Mouse (Mus musculus) liver, postnatal 0 days (tissue): Measurements from ENCODE around the gene Usp24. TPM values are rescaled to one million over a fixed set of nuclear protein-coding genes. Genes with fewer than 3 reads are reported as not detected.

Source experiments
- ATAC-seq: fragments of 200-750 bp; cut with Nextera tagmentation; 2 replicates; pipeline ENCODE4 v1.8.0; 2017; ENCODE audit warnings: mild to moderate bottlenecking, moderate library complexity
- DNase-seq: peaks from one replicate; pipeline ENCODE4 v3.0.0-alpha.2; 2016
- H3K27ac ChIP-seq: fragments of 300-500 bp; sonication (generic); 2 replicates; pipeline ENCODE4 v1.5.1; 2014; ENCODE audit warnings: antibody characterized with exemption, moderate library complexity, mild to moderate bottlenecking, low read depth
- H3K27me3 ChIP-seq: fragments of 300-500 bp; sonication (generic); 2 replicates; pipeline ENCODE4 v1.6.1; 2014; ENCODE audit warnings: low read length, control low read depth, mixed read lengths; ENCODE audit not compliant: insufficient read depth
- H3K36me3 ChIP-seq: fragments of 300-500 bp; sonication (generic); replicated peaks from 2 replicates; pipeline ENCODE4 v1.6.1; 2014; ENCODE audit warnings: mild to moderate bottlenecking, control low read depth, low read length, moderate library complexity, mixed read lengths; ENCODE audit not compliant: insufficient read depth
- H3K4me1 ChIP-seq: fragments of 300-500 bp; sonication (generic); 2 replicates; pipeline ENCODE4 v1.6.1; 2014; ENCODE audit warnings: antibody characterized with exemption, mild to moderate bottlenecking, control low read depth; ENCODE audit not compliant: insufficient read depth
- H3K4me2 ChIP-seq: fragments of 300-500 bp; sonication (generic); 2 replicates; pipeline ENCODE4 v1.6.1; 2014; ENCODE audit warnings: low read depth, mild to moderate bottlenecking, low read length, moderate library complexity, mixed read lengths
- H3K4me3 ChIP-seq: fragments of 300-500 bp; sonication (generic); 2 replicates; pipeline ENCODE4 v1.5.1; 2014; ENCODE audit warnings: low read depth, low read length
- H3K9ac ChIP-seq: fragments of 300-500 bp; sonication (generic); replicated peaks from 2 replicates; pipeline ENCODE4 v1.6.1; 2014; ENCODE audit warnings: mild to moderate bottlenecking, moderate library complexity
- H3K9me3 ChIP-seq: fragments of 300-500 bp; sonication (generic); 2 replicates; pipeline ENCODE4 v1.6.1; 2016; ENCODE audit warnings: mild to moderate bottlenecking, control low read depth, low read length, mixed read lengths
- CTCF ChIP-seq: sonication (generic); IDR thresholded peaks from 2 replicates; pipeline ENCODE4 v1.5.1; 2016; ENCODE audit warnings: antibody characterized with exemption, low read depth
- EP300 ChIP-seq: IDR thresholded peaks from 2 replicates; pipeline ENCODE4 v1.6.1; 2016; ENCODE audit warnings: antibody characterized with exemption, low read depth, mild to moderate bottlenecking
- WGBS: fragments of 180-500 bp; shearing (Covaris S2); extraction: QIAGEN DNeasy Blood & Tissue Kit; methylation state at CpG from one replicate; pipeline ENCODE4 v1.1.7; 2014; ENCODE audit not compliant: insufficient replicate concordance; 5-methylcytosine and 5-hydroxymethylcytosine counted together
- polyA plus RNA-seq: library from polyadenylated mRNA; unstranded; fragments of >200 nt; fragmentation: Nextera tagmentation; extraction: Ambion mirVana; gene quantifications from 2 replicates; pipeline ENCODE4 v1.2.1, GENCODE M21; 2015

Gene Usp24
- polyA plus RNA-seq, 1 experiment from 2014 or later = 4.7 TPM

GRCm38 (mm10) chr4:106449306-106449705, 133.3 kb downstream of the Usp24 start:
- peaks cover 9% of the 10 kb centered on the region for H3K36me3 ChIP-seq
- no peak overlapping the region for H3K27ac ChIP-seq
- H3K9ac ChIP-seq = no peak overlapping the region
- no peaks in the 10 kb centered on the region for H3K27me3 ChIP-seq
- TF ChIP-seq CTCF (no peak), EP300 (peak; percentile 29; the same call in 1 of the 2 replicates)
- no peak overlapping the region for H3K4me3 ChIP-seq
- WGBS = 66% methylated on average over 8 of the region's 8 CpGs
- H3K4me2 ChIP-seq = 0 out of 2 replicates have a peak overlapping the region, but pooled peaks have one; percentile 0
- peaks cover 2% of the 10 kb centered on the region; the same call in 1 of the 2 replicates for H3K4me1 ChIP-seq
- DNase-seq = no peak
- no peaks in the 10 kb centered on the region for H3K9me3 ChIP-seq
- peak; percentile 74 for ATAC-seq

GRCm38 (mm10) chr4:106452401-106452800, 136.4 kb downstream of the Usp24 start:
- no peaks in the 10 kb centered on the region for H3K9me3 ChIP-seq
- no peak for DNase-seq
- peaks cover 7% of the 10 kb centered on the region for H3K36me3 ChIP-seq
- no peaks in the 10 kb centered on the region for H3K27me3 ChIP-seq
- no peak for TF ChIP-seq EP300
- H3K4me2 ChIP-seq = no peak overlapping the region
- WGBS = 78% methylated on average over 7 of the region's 7 CpGs
- H3K27ac ChIP-seq = no peak overlapping the region
- no peak overlapping the region for H3K4me3 ChIP-seq
- H3K9ac ChIP-seq = no peak overlapping the region
- ATAC-seq = no peak
- H3K4me1 ChIP-seq = peaks cover 2% of the 10 kb centered on the region; the same call in 1 of the 2 replicates

GRCm38 (mm10) chr4:106453108-106453507, 137.1 kb downstream of the Usp24 start:
- TF ChIP-seq CTCF (no peak), EP300 (no peak)
- 62% methylated on average over 5 of the region's 5 CpGs for WGBS
- peaks cover 2% of the 10 kb centered on the region; the same call in 1 of the 2 replicates for H3K4me1 ChIP-seq
- ATAC-seq (peak; percentile 80), DNase-seq (peak; percentile 42)
- H3K9ac ChIP-seq = no peak overlapping the region
- H3K4me3 ChIP-seq = no peak overlapping the region
- no peak overlapping the region for H3K4me2 ChIP-seq
- peaks cover 7% of the 10 kb centered on the region for H3K36me3 ChIP-seq
- 0 out of 2 replicates have a peak overlapping the region, but pooled peaks have one; percentile 44 for H3K27ac ChIP-seq
- no peaks in the 10 kb centered on the region for H3K27me3 ChIP-seq
- H3K9me3 ChIP-seq = no peaks in the 10 kb centered on the region

GRCm38 (mm10) chr4:106453516-106453915, 137.5 kb downstream of the Usp24 start:
- ATAC-seq = no peak
- WGBS = 72% methylated on average over 4 of the region's 4 CpGs
- H3K4me1 ChIP-seq = peaks cover 2% of the 10 kb centered on the region; the same call in 1 of the 2 replicates
- no peak for DNase-seq
- H3K9ac ChIP-seq = no peak overlapping the region
- no peaks in the 10 kb centered on the region for H3K27me3 ChIP-seq
- H3K4me3 ChIP-seq = no peak overlapping the region
- no peak overlapping the region for H3K4me2 ChIP-seq
- TF ChIP-seq CTCF (no peak), EP300 (no peak)
- H3K36me3 ChIP-seq = peaks cover 10% of the 10 kb centered on the region
- H3K27ac ChIP-seq = 0 out of 2 replicates have a peak overlapping the region, but pooled peaks have one; percentile 44
- H3K9me3 ChIP-seq = no peaks in the 10 kb centered on the region

- H3K4me3 ChIP-seq = no peak overlapping the region
- 84% methylated on average over 7 of the region's 7 CpGs for WGBS
- DNase-seq (no peak), ATAC-seq (no peak)
- H3K27ac ChIP-seq = no peak overlapping the region
- no peak overlapping the region for H3K4me2 ChIP-seq
- H3K9me3 ChIP-seq = no peaks in the 10 kb centered on the region
- H3K4me1 ChIP-seq = peaks cover 2% of the 10 kb centered on the region; the same call in 1 of the 2 replicates
- no peak for TF ChIP-seq EP300
- TF ChIP-seq CTCF = no peak
- H3K27me3 ChIP-seq = no peaks in the 10 kb centered on the region
- H3K9ac ChIP-seq = no peak overlapping the region
- H3K36me3 ChIP-seq = peaks cover 5% of the 10 kb centered on the region; the same call in 1 of the 2 replicates
Measured at GRCm38 (mm10) chr4:106454541-106454940, 138.5 kb downstream of the Usp24 start.

GRCm38 (mm10) chr4:106462016-106462415, 146.0 kb downstream of the Usp24 start:
- Histone ChIP-seq H3K4me3 (no peak overlapping the region), H3K36me3 (0 out of 2 replicates have a peak, but pooled peaks cover 3% of the 10 kb centered on the region), H3K9ac (no peak overlapping the region), H3K27me3 (peaks cover 10% of the 10 kb centered on the region), H3K4me1 (no peaks in the 10 kb centered on the region; the same call in 1 of the 2 replicates), H3K27ac (no peak overlapping the region), H3K9me3 (no peaks in the 10 kb centered on the region), H3K4me2 (peak overlapping the region; percentile 67)
- no peak for ATAC-seq
- TF ChIP-seq CTCF = no peak
- TF ChIP-seq EP300 = no peak
- DNase-seq = no peak
- WGBS = 61% methylated on average over 9 of the region's 9 CpGs
